Mouse (Mus musculus) brain, adult 2 months (tissue): ENCODE results near the gene Poglut1.
"Not testable (repeated sequence)": the region's sequence is repeated elsewhere in the genome, so short reads cannot be mapped to it uniquely, and the experiment has no call there.

ENCODE experiments used
- DNase-seq: peaks from one replicate; pipeline ENCODE4 v3.0.0; 2011; ENCODE audit warnings: low read depth, low spot score

The Poglut1 gene

GRCm38 (mm10) chr16:38536544-38537146 is 13.4 kb downstream of the Poglut1 start:
- DNase-seq, result peak; percentile 86

DNA sequence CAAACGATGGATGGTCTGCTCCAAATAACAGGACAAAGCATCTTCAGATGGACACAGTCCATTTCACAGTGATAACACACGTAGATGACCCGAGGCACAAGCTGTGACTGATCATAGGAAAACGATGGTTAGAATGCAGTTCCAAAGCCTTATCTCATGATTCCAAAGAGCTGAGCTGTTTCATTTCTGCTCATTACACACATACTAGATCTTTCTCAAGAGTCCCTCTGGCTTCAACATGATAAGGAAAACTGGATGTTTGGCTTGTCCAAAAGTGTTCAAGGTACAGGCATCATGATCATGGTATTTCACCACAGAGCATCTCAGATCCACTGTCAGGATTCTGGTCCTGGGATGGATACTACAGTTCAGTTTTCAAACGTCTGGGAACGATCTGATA is 23.8 kb downstream of the Poglut1 start:
- no peak for DNase-seq

DNA sequence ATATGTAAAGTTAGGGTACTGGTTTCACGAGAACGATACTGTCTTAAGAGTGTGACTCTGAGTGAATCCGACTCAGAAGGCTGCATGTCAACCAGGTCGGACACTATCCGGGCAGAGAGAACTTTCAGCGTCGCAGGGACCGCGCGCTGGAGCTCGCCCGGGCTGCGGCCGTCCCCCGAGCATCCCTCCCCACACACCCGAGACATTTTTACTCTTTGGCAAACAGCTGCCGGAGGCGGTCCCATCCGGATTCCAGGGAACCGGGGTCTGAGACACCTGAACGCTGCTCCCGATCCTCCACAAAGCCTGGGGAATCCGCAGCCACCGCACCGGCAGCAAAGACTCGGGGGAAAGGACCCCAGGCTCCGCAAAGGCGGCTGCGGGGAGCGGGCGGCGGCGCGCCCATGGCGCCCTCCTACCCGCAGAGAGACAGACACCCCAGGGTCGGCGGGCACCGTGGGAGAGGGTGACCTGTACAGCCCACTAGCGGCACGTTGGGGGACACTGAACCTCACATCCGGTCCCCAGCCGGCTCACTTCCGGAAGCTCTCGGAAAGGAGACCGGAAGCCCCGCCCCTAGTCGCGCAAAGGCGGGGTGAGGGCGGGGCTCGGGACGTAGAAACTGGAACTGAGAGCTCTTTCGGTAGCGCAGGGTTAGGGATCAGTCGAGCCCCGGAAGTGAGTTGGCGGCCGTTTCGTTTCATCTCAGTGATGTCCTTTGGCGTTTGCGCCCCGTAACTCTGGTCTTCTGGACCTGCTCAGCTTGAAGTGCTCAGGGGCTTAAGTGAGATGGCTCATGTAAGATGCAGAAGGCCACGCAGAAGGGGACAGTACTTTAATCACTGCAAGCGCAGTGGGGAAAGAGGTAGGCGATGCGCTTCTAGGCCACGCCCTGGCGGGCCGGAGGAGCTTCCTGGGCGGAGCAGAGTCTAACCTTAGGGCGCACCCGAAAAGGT is 27.7 kb downstream of the Poglut1 start, which contains the start of gene Timmdc1:
Timmdc1 (minus strand) TSS at position 535 of the 956 bp plus-strand sequence.
- peak; percentile 97 for DNase-seq

- DNase-seq, result no peak
Observed at GRCm38 (mm10) chr16:38521211-38521987, 28.7 kb downstream of the Poglut1 start.

- no peak for DNase-seq
Observed at GRCm38 (mm10) chr16:38519140-38519539, 30.9 kb downstream of the Poglut1 start.

DNA sequence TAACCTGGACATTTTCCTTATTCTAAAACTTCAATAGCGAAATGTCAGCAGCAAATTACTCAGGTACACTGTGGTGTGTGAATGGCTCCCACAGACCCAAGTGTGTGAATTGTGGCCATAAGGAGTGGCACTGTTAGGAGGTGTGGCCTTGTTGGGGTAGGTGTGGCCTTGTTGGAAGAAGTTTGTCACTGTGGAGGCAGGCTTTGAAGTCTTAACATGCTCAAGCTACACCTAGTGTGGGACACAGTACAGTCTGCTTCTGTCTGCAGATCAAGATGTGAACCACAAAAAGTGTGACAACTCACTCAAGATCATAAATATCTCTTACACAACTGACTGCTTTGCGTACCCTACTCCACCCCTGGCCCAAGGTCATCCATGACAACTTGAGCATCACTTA is 39.2 kb downstream of the Poglut1 start:
- DNase-seq, result no peak

GRCm38 (mm10) chr16:38506041-38506634 is 43.9 kb downstream of the Poglut1 start:
- peak; percentile 82 for DNase-seq

DNA sequence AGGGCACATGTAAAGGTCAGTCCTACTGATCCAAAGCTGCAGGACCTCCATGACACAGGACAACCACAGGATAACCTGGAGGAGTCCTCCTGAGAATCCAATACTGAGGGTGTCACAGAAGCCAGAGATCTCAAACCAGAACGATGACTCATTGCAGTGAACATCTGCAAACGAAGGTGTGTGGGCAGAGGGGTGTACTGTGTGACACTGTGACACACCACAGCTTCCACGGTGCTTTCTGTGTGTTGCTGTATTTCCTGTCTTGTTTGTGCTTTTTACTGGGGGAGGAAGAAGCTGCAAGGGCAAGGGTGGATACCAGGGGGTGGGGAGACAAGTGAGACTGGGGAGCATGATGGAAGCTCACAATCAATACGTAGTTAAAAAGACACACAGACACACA is 46.5 kb downstream of the Poglut1 start:
- peak; percentile 68 for DNase-seq

GRCm38 (mm10) chr16:38502469-38502868 is 47.6 kb downstream of the Poglut1 start:
- DNase-seq, result no peak

DNA sequence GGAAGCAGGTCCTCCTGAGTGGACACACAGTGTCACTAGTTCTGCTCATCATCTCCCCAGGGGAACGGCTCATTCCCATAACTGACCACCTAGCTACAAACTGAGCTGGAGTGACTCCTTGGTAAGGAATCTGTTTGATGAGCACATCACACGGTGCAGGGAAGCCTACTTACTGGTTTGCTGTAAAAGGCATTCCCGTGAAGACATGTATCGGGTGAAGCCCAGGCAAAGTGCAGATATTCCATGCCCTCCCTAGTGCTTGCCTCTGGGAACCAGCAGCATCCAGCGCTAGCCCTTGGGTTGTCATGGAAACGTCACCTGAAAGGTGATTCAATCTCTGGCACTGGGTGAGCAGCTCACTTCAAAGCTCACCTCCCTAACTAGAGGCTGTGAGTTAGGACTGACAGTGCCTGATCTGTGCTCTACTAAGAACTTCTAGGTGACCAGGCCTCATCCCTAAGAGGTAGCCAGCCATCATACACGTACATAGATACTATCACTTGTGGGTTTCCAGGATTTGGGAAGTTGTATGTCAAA is 53.4 kb downstream of the Poglut1 start:
- no peak for DNase-seq

GRCm38 (mm10) chr16:38493890-38494289 is 56.2 kb downstream of the Poglut1 start:
- peak; percentile 69 for DNase-seq

DNA sequence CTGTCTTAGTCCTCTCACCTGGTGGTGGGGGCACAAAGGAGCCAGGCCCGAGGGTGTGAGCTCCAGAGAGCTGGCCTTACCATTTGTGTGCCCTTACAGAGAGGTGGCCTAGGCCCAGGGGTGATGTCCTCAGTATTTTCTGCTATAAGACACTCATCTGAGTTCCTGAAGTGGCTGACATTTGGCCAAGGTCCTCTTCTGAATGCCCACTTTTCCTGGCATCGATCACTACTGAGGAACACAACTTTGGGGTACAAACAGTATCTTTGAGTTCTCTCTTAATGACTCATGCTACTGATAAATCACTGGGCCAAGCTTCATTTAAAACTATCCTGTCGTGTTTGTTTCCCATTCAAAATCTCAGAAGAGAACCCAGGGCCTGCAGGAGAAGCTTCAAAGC is 57.5 kb downstream of the Poglut1 start:
- no peak for DNase-seq

DNA sequence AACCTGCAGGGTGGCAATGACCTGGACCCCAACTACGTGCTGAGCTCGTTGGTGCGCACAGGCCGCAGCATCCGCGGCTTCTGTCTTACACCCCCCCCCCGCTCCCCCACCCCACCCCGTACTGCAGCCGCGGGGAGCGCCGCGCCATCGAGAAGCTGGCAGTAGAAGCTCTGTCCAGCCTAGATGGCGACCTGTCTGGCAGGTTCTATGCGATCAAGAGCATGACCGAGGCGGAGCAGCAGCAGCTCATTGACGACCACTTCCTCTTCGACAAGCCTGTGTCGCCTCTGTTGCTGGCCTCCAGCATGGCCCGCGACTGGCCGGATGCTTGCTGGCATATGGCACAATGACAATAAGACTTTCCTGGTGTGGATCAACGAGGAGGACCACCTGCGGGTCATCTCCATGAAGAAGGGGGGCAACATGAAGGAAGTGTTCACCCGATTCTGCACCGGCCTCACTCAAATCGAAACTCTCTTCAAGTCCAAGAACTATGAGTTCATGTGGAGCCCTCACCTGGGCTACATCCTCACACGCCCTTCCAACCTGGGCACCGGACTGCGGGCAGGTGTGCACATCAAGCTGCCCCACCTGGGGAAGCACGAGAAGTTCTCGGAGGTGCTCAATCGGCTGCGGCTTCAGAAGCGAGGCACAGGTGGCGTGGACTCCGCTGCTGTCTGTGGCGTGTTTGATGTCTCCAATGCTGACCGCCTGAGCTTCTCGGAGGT is 66.3 kb downstream of the Poglut1 start:
- DNase-seq, result no peak

DNA sequence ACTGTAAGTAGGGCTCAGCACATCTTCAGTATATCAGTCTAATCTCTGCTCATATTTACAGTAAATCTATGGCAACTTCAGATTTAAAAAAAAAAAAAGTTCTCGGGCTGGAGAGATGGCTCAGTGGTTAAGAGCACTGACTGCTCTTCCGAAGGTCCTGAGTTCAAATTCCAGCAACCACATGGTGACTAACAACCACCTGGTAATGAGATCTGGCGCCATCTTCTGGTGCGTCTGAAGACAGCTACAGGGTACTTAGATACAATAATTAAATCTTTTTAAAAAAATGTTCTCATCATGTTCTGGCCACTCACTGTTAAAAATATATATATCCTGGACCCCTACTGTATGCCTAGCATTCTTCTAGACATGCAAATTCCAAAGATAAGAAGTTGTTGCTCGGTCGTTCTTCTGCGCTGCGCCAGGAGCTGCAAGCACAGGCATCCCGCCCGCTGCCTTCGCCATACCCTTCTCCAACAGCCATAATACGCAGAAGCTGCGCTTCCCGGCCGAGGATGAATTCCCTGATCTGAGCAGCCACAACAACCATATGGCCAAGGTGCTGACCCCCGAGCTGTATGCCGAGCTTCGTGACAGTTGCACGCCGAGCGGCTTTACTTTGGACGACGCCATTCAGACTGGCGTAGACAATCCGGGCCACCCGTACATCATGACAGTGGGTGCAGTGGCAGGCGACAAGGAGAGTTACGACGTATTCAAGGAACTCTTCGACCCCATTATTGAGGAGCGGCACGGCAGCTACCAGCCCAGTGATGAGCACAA is 67.1 kb downstream of the Poglut1 start:
- peak; percentile 75 for DNase-seq

GRCm38 (mm10) chr16:38481327-38481726 is 68.7 kb downstream of the Poglut1 start:
- no peak for DNase-seq

DNA sequence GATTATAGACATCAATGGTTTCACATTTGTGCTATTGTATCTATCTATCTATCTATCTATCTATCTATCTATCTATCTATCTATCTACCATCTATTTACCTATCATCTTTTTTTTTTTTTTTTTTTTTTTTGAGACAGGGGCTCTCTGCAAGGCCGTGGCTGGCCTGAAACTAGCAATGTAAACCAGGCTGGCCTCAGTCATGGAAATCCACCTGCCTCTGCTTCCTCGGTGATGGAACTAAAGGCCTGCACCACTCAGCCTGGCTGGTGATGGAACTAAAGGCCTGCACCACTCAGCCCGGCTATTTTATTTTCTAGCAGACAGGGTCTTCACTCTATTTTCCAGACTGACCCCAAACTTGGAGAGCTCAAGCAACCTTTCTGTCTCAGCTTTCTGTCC is 71.8 kb downstream of the Poglut1 start:
- no peak for DNase-seq

GRCm38 (mm10) chr16:38477241-38477608 is 72.8 kb downstream of the Poglut1 start:
- DNase-seq, result not testable (repeated sequence)

GRCm38 (mm10) chr16:38476312-38477240 is 73.5 kb downstream of the Poglut1 start:
- peak; percentile 66 for DNase-seq
